Mouse (Mus musculus): ENCODE measurements around the gene Tacc2.

DNA sequence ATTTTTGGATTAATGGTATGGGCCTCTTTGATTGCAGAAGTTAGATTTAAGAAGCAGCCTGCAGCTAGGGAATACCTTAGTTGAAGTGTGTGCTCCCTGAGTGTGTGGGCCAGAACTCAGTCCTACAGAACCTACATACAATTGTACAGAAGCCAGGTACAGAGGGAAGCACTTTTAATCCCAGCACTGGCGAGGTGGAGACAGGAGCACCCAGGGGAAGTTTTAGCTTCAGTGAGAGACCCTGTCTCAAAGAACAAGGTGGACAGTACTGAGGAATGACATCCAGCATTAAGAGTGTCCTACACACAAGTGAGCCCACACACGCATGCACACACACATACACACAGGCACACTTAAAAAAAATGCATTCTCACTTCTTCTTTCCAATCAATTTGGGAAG lies 828 bp downstream of the Tacc2 start:
- no peak for TF ChIP-seq MAZ (IDR thresholded peaks at IDR 0.05; ENCODE audit: low read depth, low read length)
- TF ChIP-seq CTCF (IDR thresholded peaks at IDR 0.05 in 2 of 3, conservative IDR thresholded peaks at IDR 0.05 in 1 of 3; ENCODE audit: control insufficient read depth in 1 of 3, insufficient read depth in 1 of 3, low read depth in 2 of 3, low read length in 3 of 3, poor library complexity in 1 of 3, severe bottlenecking in 1 of 3) = no peak
- TF ChIP-seq POLR2A (IDR thresholded peaks at IDR 0.05; ENCODE audit: control insufficient read depth in 1 of 2, insufficient read depth in 1 of 2, low read depth in 1 of 2, low read length in 2 of 2, poor library complexity in 1 of 2) = no peak
- no peak for TF ChIP-seq EP300 (IDR thresholded peaks at IDR 0.05; ENCODE audit: low read depth in 1 of 2, low read length in 2 of 2)
- no peak for TF ChIP-seq POLR2AphosphoS2 (IDR thresholded peaks at IDR 0.05; ENCODE audit: low read length)
- no peak for TF ChIP-seq ETS1 (IDR thresholded peaks at IDR 0.05; ENCODE audit: low read depth, low read length)
- TF ChIP-seq USF1 (IDR thresholded peaks at IDR 0.05; ENCODE audit: low read depth, low read length) = no peak
- TF ChIP-seq MAFK (IDR thresholded peaks at IDR 0.05; ENCODE audit: borderline replicate concordance, low read depth, low read length) = no peak
- no peak for TF ChIP-seq MYC (IDR thresholded peaks at IDR 0.05; ENCODE audit: low read depth, low read length)
- no peak for TF ChIP-seq RAD21 (IDR thresholded peaks at IDR 0.05; ENCODE audit: low read depth, low read length)
- TF ChIP-seq ZKSCAN1 (IDR thresholded peaks at IDR 0.05; ENCODE audit: low read depth, low read length) = no peak
- TF ChIP-seq CHD2 (IDR thresholded peaks at IDR 0.05; ENCODE audit: low read length) = no peak
- no peak for TF ChIP-seq KAT2A (conservative IDR thresholded peaks at IDR 0.05; ENCODE audit: low read depth, low read length)
- no peak for TF ChIP-seq UBTF (IDR thresholded peaks at IDR 0.05; ENCODE audit: borderline replicate concordance, insufficient read depth, low read depth, low read length)
